Mouse (Mus musculus) lung, embryonic 14.5 days (tissue): Measurements from ENCODE around the gene Hrh2. TPM values are rescaled to one million over a fixed set of nuclear protein-coding genes. Genes with fewer than 3 reads are reported as not detected.

Source experiments
- ATAC-seq: fragments of 200-750 bp; cut with Nextera tagmentation; 2 replicates; pipeline ENCODE4 v1.8.0; 2017; ENCODE audit warnings: mild to moderate bottlenecking, moderate TSS enrichment, moderate library complexity; ENCODE audit not compliant: insufficient read depth
- DNase-seq: peaks from one replicate; pipeline ENCODE4 v3.0.0-alpha.2; 2015
- H3K27ac ChIP-seq: fragments of 300-500 bp; sonication (generic); 2 replicates; pipeline ENCODE4 v1.5.1; 2014; ENCODE audit warnings: low read depth, mild to moderate bottlenecking, moderate library complexity
- H3K27me3 ChIP-seq: fragments of 300-500 bp; sonication (generic); 2 replicates; pipeline ENCODE4 v1.6.1; 2014; ENCODE audit warnings: low read length, control low read depth; ENCODE audit not compliant: insufficient read depth
- H3K36me3 ChIP-seq: fragments of 300-500 bp; sonication (generic); 2 replicates; pipeline ENCODE4 v1.6.1; 2014; ENCODE audit warnings: control low read depth; ENCODE audit not compliant: insufficient read depth
- H3K4me1 ChIP-seq: fragments of 300-500 bp; sonication (generic); 2 replicates; pipeline ENCODE4 v1.6.1; 2014; ENCODE audit warnings: antibody characterized with exemption, control low read depth; ENCODE audit not compliant: insufficient read depth
- H3K4me2 ChIP-seq: fragments of 300-500 bp; sonication (generic); 2 replicates; pipeline ENCODE4 v1.6.1; 2014; ENCODE audit warnings: mild to moderate bottlenecking
- H3K4me3 ChIP-seq: fragments of 300-500 bp; sonication (generic); 2 replicates; pipeline ENCODE4 v1.5.1; 2014; ENCODE audit warnings: low read depth, low read length
- H3K9ac ChIP-seq: fragments of 300-500 bp; sonication (generic); 2 replicates; pipeline ENCODE4 v1.6.1; 2014
- H3K9me3 ChIP-seq: fragments of 300-500 bp; sonication (generic); 2 replicates; pipeline ENCODE4 v1.6.1; 2016; ENCODE audit warnings: low read depth, low read length, control low read depth
- CTCF ChIP-seq: IDR thresholded peaks from 2 replicates; pipeline ENCODE4 v1.5.1; 2016; ENCODE audit warnings: antibody characterized with exemption, low read depth
- WGBS: fragments of 180-500 bp; shearing (Covaris S2); extraction: QIAGEN DNeasy Blood & Tissue Kit; methylation state at CpG from one replicate; pipeline ENCODE4 v1.1.7; 2014; 5-methylcytosine and 5-hydroxymethylcytosine counted together
- polyA plus RNA-seq: library from polyadenylated mRNA; unstranded; fragments of >200 nt; fragmentation: Nextera tagmentation; extraction: Ambion mirVana; gene quantifications from 2 replicates; pipeline ENCODE4 v1.2.1, GENCODE M21; 2014

Hrh2 gene
- polyA plus RNA-seq, 1 experiment from 2014 or later: not detected

GRCm38 (mm10) chr13:54237512-54237911, 45.6 kb downstream of the Hrh2 start:
- Histone ChIP-seq H3K36me3 (no peaks in the 10 kb centered on the region), H3K4me2 (no peak overlapping the region), H3K4me1 (peaks cover 11% of the 10 kb centered on the region; the same call in 1 of the 2 replicates), H3K27me3 (no peaks in the 10 kb centered on the region), H3K27ac (no peak overlapping the region), H3K4me3 (no peak overlapping the region), H3K9ac (no peak overlapping the region), H3K9me3 (no peaks in the 10 kb centered on the region)
- TF ChIP-seq CTCF: no peak
- ATAC-seq (no peak), DNase-seq (no peak)
- WGBS: 66% methylated on average over 6 of the region's 6 CpGs

- ATAC-seq (peak; percentile 78), DNase-seq (peak; percentile 87)
- no peaks in the 10 kb centered on the region for H3K27me3 ChIP-seq
- peaks cover 11% of the 10 kb centered on the region; the same call in 1 of the 2 replicates for H3K4me1 ChIP-seq
- H3K36me3 ChIP-seq: no peaks in the 10 kb centered on the region
- no peak overlapping the region for H3K9ac ChIP-seq
- WGBS: 27% methylated on average over 14 of the region's 14 CpGs
- H3K9me3 ChIP-seq: no peaks in the 10 kb centered on the region
- H3K4me2 ChIP-seq: no peak overlapping the region
- H3K27ac ChIP-seq: no peak overlapping the region; the same call in 1 of the 2 replicates
- no peak for TF ChIP-seq CTCF
- H3K4me3 ChIP-seq: no peak overlapping the region
Observed at GRCm38 (mm10) chr13:54238585-54239323, 46.8 kb downstream of the Hrh2 start.

GRCm38 (mm10) chr13:54242380-54242779, 50.5 kb downstream of the Hrh2 start:
- Histone ChIP-seq H3K4me1 (peaks cover 11% of the 10 kb centered on the region; the same call in 1 of the 2 replicates), H3K4me3 (no peak overlapping the region), H3K36me3 (no peaks in the 10 kb centered on the region), H3K9me3 (no peaks in the 10 kb centered on the region), H3K4me2 (no peak overlapping the region), H3K27me3 (no peaks in the 10 kb centered on the region), H3K27ac (no peak overlapping the region), H3K9ac (no peak overlapping the region)
- peak; percentile 46 for TF ChIP-seq CTCF
- ATAC-seq (no peak), DNase-seq (peak; percentile 39)
- WGBS: 54% methylated on average over 5 of the region's 5 CpGs

- no peak overlapping the region for H3K4me3 ChIP-seq
- 0 out of 2 replicates have a peak, but pooled peaks cover 6% of the 10 kb centered on the region for H3K4me1 ChIP-seq
- DNase-seq: no peak
- H3K9ac ChIP-seq: no peak overlapping the region
- ATAC-seq: no peak
- no peaks in the 10 kb centered on the region for H3K27me3 ChIP-seq
- H3K27ac ChIP-seq: no peak overlapping the region
- H3K4me2 ChIP-seq: no peak overlapping the region
- no peaks in the 10 kb centered on the region for H3K36me3 ChIP-seq
- no peak for TF ChIP-seq CTCF
- 65% methylated on average over 5 of the region's 5 CpGs for WGBS
- no peaks in the 10 kb centered on the region for H3K9me3 ChIP-seq
Observed at GRCm38 (mm10) chr13:54245204-54245603, 53.3 kb downstream of the Hrh2 start.

DNA sequence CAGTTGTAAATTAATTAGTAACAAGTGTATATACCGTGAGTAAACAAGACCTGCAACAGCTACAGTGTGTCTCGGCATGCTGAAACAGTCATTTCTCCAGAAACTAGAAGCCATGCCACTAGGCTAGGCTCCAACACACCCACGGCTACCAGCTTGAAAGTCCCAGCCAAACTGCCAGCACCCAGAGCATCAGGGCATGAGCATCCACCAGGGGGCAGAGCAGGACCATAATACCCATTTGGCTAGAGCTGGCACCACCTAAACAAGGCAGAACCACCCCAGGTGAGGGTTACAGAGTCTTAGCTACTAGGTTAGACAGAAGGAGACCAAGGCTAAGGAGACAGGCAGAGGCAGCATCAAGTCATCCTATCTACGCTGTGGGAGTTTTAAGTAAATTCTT, 55.6 kb downstream of the Hrh2 start:
- Histone ChIP-seq H3K9ac (no peak overlapping the region), H3K9me3 (no peaks in the 10 kb centered on the region), H3K4me1 (0 out of 2 replicates have a peak, but pooled peaks cover 6% of the 10 kb centered on the region), H3K4me2 (peak overlapping the region; percentile 28; the same call in 1 of the 2 replicates), H3K27me3 (no peaks in the 10 kb centered on the region), H3K4me3 (no peak overlapping the region), H3K36me3 (no peaks in the 10 kb centered on the region), H3K27ac (no peak overlapping the region)
- DNase-seq (peak; percentile 93), ATAC-seq (peak; percentile 23; the same call in 1 of the 2 replicates)
- TF ChIP-seq CTCF: peak; percentile 97
- WGBS: 21% methylated on average over 4 of the region's 4 CpGs

DNA sequence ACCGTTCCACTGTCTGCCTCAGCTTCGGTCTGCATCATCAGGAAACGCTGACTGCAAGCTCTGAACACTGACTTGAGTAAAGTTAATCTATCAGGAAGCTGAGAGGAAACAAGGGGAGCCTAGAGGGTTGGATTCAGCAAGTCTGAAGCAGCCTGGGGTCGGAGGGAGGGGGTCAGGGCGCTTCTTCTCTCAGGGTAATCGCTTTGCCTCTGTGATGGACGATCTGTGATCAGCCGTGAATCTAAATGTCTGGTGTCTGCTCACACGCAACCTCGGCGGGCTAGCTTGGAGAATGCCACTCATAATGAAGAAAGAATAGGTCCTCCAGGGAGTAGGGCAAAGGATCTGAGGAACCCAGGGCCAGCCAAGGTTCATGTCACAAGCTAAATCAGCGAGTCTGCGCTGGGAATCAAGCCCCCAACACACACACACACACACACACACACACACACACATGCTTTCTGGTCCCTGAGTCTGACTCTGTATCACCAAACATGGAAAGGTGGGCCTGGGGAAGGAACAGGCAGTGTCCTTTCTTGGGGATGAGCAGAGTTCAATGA, 56.6 kb downstream of the Hrh2 start:
- H3K4me2 ChIP-seq: peak overlapping the region; percentile 28
- peak; percentile 30; the same call in 1 of the 2 replicates for ATAC-seq

DNA sequence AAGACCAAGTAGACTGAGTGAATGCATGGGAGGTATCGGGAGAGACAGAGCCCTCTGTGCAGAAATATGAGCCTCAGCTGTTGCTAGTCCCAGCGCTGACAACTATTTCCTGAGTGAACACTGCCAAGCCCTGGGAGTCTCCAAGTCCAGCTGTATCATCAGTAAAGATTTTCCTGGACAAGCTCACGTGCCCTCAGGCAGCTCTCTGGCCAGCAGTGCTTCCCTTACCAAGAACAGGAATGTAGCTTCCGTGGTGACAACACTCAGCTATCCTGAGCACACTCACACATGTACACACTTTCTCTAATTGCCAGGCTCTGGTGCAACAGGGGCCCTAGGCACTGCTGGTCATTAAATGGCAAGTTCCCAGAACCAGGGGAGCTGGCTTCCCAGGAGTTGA, 57.1 kb downstream of the Hrh2 start:
- Histone ChIP-seq H3K4me2 (peak overlapping the region; percentile 28; the same call in 1 of the 2 replicates), H3K9me3 (no peaks in the 10 kb centered on the region), H3K4me3 (no peak overlapping the region), H3K4me1 (0 out of 2 replicates have a peak, but pooled peaks cover 6% of the 10 kb centered on the region), H3K27ac (peak overlapping the region; percentile 79; the same call in 1 of the 2 replicates), H3K27me3 (no peaks in the 10 kb centered on the region), H3K9ac (no peak overlapping the region), H3K36me3 (no peaks in the 10 kb centered on the region)
- ATAC-seq (peak; percentile 89), DNase-seq (peak; percentile 91)
- no peak for TF ChIP-seq CTCF
- WGBS: 23% methylated on average over 4 of the region's 4 CpGs

More for the DNA sequence above, 56.6 kb downstream of the Hrh2 start:
- Histone ChIP-seq H3K4me1 (0 out of 2 replicates have a peak, but pooled peaks cover 6% of the 10 kb centered on the region), H3K4me3 (no peak overlapping the region), H3K27ac (peak overlapping the region; percentile 79), H3K36me3 (no peaks in the 10 kb centered on the region), H3K9ac (no peak overlapping the region), H3K9me3 (no peaks in the 10 kb centered on the region), H3K27me3 (no peaks in the 10 kb centered on the region)
- TF ChIP-seq CTCF: no peak
- peak; percentile 48 for DNase-seq
- 28% methylated on average over 13 of the region's 13 CpGs for WGBS
